Mouse (Mus musculus) C2C12 (cell line): ENCODE data around the gene Gadd45b.

Experiments
- CEBPB ChIP-seq: IDR thresholded peaks from one replicate; pipeline ENCODE4 v1.6.1; 2011; ENCODE audit warnings: low read depth, mild to moderate bottlenecking, control low read depth, moderate library complexity
- CTCF ChIP-seq: IDR thresholded peaks from one replicate; pipeline ENCODE4 v1.5.1; 2011; ENCODE audit not compliant: control insufficient read depth, insufficient read depth, insufficient read length
- FOSL1 ChIP-seq: IDR thresholded peaks from one replicate; pipeline ENCODE4 v1.8.0; 2011; ENCODE audit warnings: mild to moderate bottlenecking, low read length; ENCODE audit not compliant: poor library complexity, insufficient read depth, severe bottlenecking
- MAX ChIP-seq: IDR thresholded peaks from one replicate; pipeline ENCODE4 v1.6.1; 2011; ENCODE audit warnings: mild to moderate bottlenecking, control low read depth
- USF1 ChIP-seq: IDR thresholded peaks from one replicate; pipeline ENCODE4 v1.6.1; 2011; ENCODE audit warnings: low read depth, mild to moderate bottlenecking, control low read depth, moderate library complexity

DNA sequence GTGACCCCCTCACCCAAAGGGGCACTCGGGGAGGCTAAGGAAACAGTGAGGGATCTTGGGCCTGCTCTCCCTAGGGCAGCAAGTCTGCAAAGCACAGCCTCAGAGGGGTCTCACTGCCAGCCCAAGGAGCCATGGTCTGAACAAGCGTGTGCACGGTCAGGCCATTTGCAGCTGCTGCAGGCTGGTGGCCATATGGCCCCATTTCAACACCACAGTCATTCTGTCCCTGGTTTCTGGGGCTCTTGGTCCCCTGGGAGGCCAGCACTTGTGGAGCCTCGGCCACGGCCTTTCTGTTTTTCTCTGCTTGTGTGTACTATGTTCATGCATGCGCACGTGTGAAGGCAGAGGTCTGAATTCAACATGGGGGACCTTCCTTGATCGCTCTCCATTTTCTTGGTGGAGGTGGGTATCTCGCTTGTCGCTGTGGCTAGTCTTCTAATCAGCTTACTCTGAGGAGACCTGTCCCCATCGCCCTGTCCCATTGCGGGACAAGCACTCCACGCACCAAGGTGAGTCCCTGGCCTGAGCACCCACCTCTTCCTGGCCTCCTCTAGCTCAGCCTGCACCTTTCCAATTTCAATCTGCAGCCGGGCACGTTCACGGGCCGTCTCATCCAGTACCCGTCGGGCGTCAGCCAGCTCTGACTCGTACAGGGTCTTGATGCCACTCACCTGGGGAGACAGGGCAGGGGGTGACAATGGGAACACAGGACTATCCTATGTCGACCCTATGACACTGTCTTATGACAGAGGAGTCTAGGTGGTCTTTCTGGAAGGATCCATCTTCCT lies 20.3 kb upstream of the Gadd45b start:
- TF ChIP-seq CTCF (no peak), MAX (no peak), USF1 (no peak), CEBPB (no peak), FOSL1 (no peak)
